Mouse (Mus musculus) embryo, embryonic 11.5 days (tissue): ENCODE results near the gene Umod.

ENCODE experiments used
- DNase-seq: peaks from one replicate; pipeline ENCODE4 v3.0.0-alpha.2; 2012; ENCODE audit warnings: low read depth, low spot score

The Umod gene

DNA sequence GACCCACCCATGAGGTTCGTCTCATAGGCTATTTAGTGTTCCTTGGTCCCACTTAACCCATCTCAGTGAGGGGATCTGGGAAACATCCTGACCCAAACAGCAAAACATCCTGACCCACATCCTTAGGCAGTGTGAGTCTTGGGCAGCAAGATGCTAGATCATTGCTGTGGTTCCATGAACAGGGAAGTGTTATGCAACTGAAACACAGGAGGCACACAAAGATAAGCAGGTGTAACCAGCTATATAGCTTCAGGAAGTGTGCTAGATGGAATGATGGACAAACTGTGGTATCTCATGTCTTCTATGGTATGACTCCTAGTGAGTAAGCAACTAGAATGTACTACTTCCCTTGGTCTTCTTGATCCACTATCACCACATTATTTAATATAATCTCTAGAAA is 37.1 kb downstream of the Umod start:
- DNase-seq: no peak

DNA sequence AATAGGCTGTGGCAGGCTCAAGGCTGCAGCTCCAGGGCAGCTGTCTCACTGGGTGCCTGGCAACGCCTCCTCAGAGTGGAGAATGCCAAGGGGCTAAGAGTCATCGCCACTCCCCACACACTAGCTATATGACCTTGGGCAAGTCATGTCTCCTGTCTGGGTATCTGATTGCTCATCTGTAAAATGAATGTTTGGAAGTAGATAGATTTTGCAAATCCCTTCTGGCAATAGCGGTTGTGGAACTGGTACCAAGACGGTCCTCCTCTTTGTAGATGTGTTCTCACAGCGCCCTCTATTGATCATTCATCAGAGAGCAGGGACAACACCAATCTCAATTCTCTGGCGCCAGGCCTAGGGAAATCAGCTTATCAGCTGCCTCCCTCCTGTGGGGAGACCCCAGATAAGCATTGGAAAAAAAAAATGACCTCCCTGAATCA is 51.9 kb downstream of the Umod start:
- DNase-seq: peak; percentile 38

DNA sequence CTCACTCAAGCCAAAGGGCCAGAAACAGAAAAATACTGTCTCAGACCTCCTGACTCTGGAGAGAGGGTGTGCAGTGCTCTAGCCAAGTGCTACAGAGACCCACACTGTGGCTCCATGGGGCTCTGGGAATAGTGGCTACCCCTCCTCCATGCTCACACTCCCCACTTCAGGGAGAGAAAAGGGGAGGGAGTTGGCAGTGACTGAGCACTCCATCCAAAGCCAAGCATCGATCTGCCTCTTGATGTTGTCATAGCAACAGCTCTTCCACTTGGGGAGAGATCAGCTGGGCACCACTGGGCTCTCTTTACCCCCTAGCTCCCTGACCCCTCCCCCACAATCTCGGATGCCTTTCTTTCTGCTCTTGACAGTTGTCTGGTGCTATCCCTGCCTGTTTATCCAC is 58.4 kb downstream of the Umod start:
- no peak for DNase-seq

DNA sequence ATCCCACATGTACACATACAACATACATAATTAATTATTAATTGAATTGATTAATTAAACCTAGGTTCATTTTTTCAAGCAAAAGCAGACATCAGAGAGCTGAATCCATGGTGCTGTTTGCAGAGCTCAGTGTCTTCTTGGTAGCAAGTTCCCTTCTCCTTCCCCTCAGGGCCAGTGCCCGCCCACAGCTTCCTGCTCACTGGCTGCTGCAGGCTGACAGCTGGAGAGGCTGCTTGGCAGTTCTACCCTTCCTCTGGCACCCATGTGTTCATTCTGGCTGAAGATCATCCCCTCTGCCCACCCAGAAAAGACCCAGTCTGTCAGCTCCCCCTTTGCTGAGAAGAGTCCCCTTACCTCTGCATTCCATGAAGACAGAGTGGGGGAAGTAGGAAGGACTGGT is 60.6 kb downstream of the Umod start:
- no peak for DNase-seq
